Mouse (Mus musculus): ENCODE data around the gene Rasgef1b.

Rasgef1b gene

GRCm38 (mm10) chr5:99174608-99175385, 554.1 kb downstream of the Rasgef1b start:
- DNase-seq: no peak

- DNase-seq: no peak
These were observed 559.0 kb downstream of the Rasgef1b start for GRCm38 (mm10) chr5:99169836-99170235.

GRCm38 (mm10) chr5:99167767-99168166, 561.1 kb downstream of the Rasgef1b start:
- no peak for DNase-seq

All from cerebellum, postnatal 25 days (tissue).